Mouse (Mus musculus) embryonic facial prominence, embryonic 14.5 days (tissue): Measurements from ENCODE around the gene Tprg. TPM values are rescaled to one million over a fixed set of nuclear protein-coding genes. Genes with fewer than 3 reads are reported as not detected.

Experiments
- ATAC-seq: fragments of 200-750 bp; cut with Nextera tagmentation; 2 replicates; pipeline ENCODE4 v1.8.0; 2017; ENCODE audit warnings: low read depth, moderate number of reproducible peaks, moderate TSS enrichment
- DNase-seq: peaks from one replicate; pipeline ENCODE4 v3.0.0-alpha.2; 2015; ENCODE audit warnings: low spot score
- H3K27ac ChIP-seq: fragments of 300-500 bp; sonication (generic); replicated peaks from 2 replicates; pipeline ENCODE4 v1.5.1; 2014; ENCODE audit warnings: low read depth, mild to moderate bottlenecking, low read length, moderate library complexity
- H3K27me3 ChIP-seq: fragments of 300-500 bp; sonication (generic); replicated peaks from 2 replicates; pipeline ENCODE4 v1.6.1; 2014; ENCODE audit warnings: low read length; ENCODE audit not compliant: control insufficient read depth, insufficient read depth
- H3K36me3 ChIP-seq: fragments of 300-500 bp; sonication (generic); 2 replicates; pipeline ENCODE4 v1.6.1; 2014; ENCODE audit warnings: low read length, mixed read lengths; ENCODE audit not compliant: control insufficient read depth, insufficient read depth
- H3K4me1 ChIP-seq: fragments of 300-500 bp; sonication (generic); 2 replicates; pipeline ENCODE4 v1.6.1; 2014; ENCODE audit warnings: antibody characterized with exemption, low read length; ENCODE audit not compliant: control insufficient read depth, insufficient read depth
- H3K4me2 ChIP-seq: fragments of 300-500 bp; sonication (generic); 2 replicates; pipeline ENCODE4 v1.6.1; 2014; ENCODE audit warnings: low read depth, mild to moderate bottlenecking, low read length, moderate library complexity, mixed read lengths
- H3K4me3 ChIP-seq: fragments of 300-500 bp; sonication (generic); 2 replicates; pipeline ENCODE4 v1.5.1; 2014; ENCODE audit warnings: low read depth, mild to moderate bottlenecking, low read length
- H3K9ac ChIP-seq: fragments of 300-500 bp; sonication (generic); 2 replicates; pipeline ENCODE4 v1.6.1; 2014; ENCODE audit warnings: low read depth, mild to moderate bottlenecking, low read length, moderate library complexity, mixed read lengths
- H3K9me3 ChIP-seq: fragments of 300-500 bp; sonication (generic); 2 replicates; pipeline ENCODE4 v1.6.1; 2016; ENCODE audit warnings: low read length; ENCODE audit not compliant: control insufficient read depth
- WGBS: fragments of 180-500 bp; shearing (Covaris S2); extraction: QIAGEN DNeasy Blood & Tissue Kit; methylation state at CpG from one replicate; pipeline ENCODE4 v1.1.7; 2014; 5-methylcytosine and 5-hydroxymethylcytosine counted together
- polyA plus RNA-seq: library from polyadenylated mRNA; unstranded; fragments of >200 nt; fragmentation: Nextera tagmentation; extraction: Ambion mirVana; gene quantifications from 2 replicates; pipeline ENCODE4 v1.2.1, GENCODE M21; 2014

Gene Tprg
- polyA plus RNA-seq, 1 experiment from 2014 or later, result 3.5 TPM

DNA sequence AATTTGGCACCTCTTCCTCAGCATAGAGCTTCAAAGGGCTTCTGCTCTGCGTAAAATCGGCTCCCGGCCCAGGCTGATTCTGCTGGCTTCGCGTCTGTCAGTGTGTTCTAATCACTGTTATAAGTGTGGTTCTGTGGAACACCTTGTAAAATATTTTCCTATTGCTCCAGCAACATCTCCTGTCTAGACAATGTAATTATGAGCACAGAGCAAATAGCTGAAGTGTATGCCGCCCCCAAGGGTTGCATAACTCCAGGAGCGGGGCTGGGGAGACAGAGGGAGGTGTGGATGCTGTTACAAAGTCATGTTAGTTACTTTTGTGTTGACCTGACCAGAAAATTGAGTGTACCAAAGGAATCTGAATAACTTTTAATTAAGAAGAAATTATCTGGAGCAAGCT, 81.2 kb downstream of the Tprg start:
- H3K4me3 ChIP-seq, result no peak overlapping the region
- H3K9me3 ChIP-seq, result no peaks in the 10 kb centered on the region
- whole genome bisulfite sequencing, result 65% methylated on average over 7 of the region's 7 CpGs
- peak; percentile 30; the same call in 1 of the 2 replicates for ATAC-seq
- H3K27ac ChIP-seq, result no peak overlapping the region
- H3K9ac ChIP-seq, result no peak overlapping the region
- H3K4me2 ChIP-seq, result no peak overlapping the region
- no peaks in the 10 kb centered on the region; the same call in 1 of the 2 replicates for H3K4me1 ChIP-seq
- H3K27me3 ChIP-seq, result no peaks in the 10 kb centered on the region
- no peaks in the 10 kb centered on the region for H3K36me3 ChIP-seq
- DNase-seq, result no peak

GRCm38 (mm10) chr16:25369984-25370412, 83.4 kb downstream of the Tprg start:
- 68% methylated on average over 5 of the region's 5 CpGs for WGBS
- H3K27ac ChIP-seq, result no peak overlapping the region
- H3K9ac ChIP-seq, result no peak overlapping the region
- no peak for ATAC-seq
- H3K9me3 ChIP-seq, result no peaks in the 10 kb centered on the region
- no peaks in the 10 kb centered on the region; the same call in 1 of the 2 replicates for H3K4me1 ChIP-seq
- no peaks in the 10 kb centered on the region for H3K27me3 ChIP-seq
- no peak for DNase-seq
- H3K4me2 ChIP-seq, result no peak overlapping the region
- no peaks in the 10 kb centered on the region for H3K36me3 ChIP-seq
- H3K4me3 ChIP-seq, result no peak overlapping the region

DNA sequence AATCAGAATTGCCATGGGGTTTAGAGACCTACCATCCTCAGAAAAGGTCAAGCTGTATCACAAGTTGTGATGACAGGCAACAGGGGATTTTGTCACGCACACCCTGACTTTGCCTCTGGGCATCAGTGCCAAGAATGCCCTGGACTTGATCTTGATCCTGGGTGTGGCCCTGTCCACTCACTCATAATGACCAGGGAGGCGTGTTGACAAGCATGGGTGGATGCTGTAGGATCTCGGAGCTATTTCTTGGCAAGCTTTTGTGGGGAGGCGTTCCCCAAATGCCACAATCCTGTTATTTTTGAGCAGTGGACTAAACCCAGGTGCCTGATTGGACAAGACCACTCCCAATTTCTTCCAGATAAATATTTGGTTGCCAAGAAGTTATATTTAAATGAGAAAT, 87.5 kb downstream of the Tprg start:
- no peak overlapping the region for H3K27ac ChIP-seq
- no peaks in the 10 kb centered on the region for H3K36me3 ChIP-seq
- no peak overlapping the region for H3K4me2 ChIP-seq
- ATAC-seq (no peak), DNase-seq (no peak)
- no peak overlapping the region for H3K9ac ChIP-seq
- 82% methylated on average over 4 of the region's 4 CpGs for WGBS
- H3K9me3 ChIP-seq, result no peaks in the 10 kb centered on the region
- H3K27me3 ChIP-seq, result no peaks in the 10 kb centered on the region
- no peak overlapping the region for H3K4me3 ChIP-seq
- H3K4me1 ChIP-seq, result no peaks in the 10 kb centered on the region

GRCm38 (mm10) chr16:25374775-25375174, 88.2 kb downstream of the Tprg start:
- no peaks in the 10 kb centered on the region for H3K36me3 ChIP-seq
- H3K9me3 ChIP-seq, result no peaks in the 10 kb centered on the region
- 0 out of 2 replicates have a peak, but pooled peaks have one; percentile 30 for ATAC-seq
- H3K4me1 ChIP-seq, result no peaks in the 10 kb centered on the region
- 52% methylated on average over 5 of the region's 5 CpGs for WGBS
- H3K9ac ChIP-seq, result no peak overlapping the region
- H3K4me2 ChIP-seq, result no peak overlapping the region
- DNase-seq, result peak; percentile 64
- H3K27ac ChIP-seq, result no peak overlapping the region
- no peak overlapping the region for H3K4me3 ChIP-seq
- no peaks in the 10 kb centered on the region for H3K27me3 ChIP-seq

DNA sequence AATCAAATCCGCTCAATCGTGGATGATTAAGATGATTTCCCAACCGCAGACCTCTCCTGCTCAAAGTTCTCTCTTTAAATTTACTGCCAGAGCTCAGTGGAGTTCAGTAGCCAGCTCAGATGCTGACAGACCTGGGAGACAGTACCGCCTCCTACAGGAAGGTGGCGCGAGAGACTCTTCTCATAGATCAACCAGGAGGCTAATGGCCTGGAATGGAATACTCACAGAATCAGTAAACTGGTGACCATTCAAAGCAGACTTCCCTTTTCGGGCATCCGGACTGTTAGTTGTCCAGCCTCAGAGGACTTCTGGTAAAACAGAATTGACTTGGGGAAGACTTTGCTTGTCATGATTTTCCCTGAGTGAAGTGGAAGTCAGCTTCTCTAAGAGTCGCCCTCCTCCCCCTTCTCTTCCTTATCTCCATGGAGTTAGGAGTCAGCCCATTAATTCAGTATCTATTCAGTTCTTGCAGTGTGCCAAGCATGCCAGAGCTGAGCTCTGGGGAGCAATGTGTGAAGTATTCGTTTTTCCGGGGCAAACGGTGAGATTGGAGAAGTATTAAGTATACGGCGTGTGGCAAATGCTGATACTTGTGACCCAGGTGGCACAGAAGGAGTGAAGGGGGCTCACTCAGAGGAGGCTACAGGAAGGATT, 90.2 kb downstream of the Tprg start:
- Histone ChIP-seq H3K36me3 (no peaks in the 10 kb centered on the region), H3K27me3 (no peaks in the 10 kb centered on the region), H3K9me3 (no peaks in the 10 kb centered on the region), H3K9ac (no peak overlapping the region), H3K4me3 (no peak overlapping the region), H3K4me2 (no peak overlapping the region), H3K27ac (no peak overlapping the region), H3K4me1 (no peaks in the 10 kb centered on the region)
- peak; percentile 84 for DNase-seq
- WGBS, result 42% methylated on average over 14 of the region's 14 CpGs
- peak; percentile 83 for ATAC-seq

DNA sequence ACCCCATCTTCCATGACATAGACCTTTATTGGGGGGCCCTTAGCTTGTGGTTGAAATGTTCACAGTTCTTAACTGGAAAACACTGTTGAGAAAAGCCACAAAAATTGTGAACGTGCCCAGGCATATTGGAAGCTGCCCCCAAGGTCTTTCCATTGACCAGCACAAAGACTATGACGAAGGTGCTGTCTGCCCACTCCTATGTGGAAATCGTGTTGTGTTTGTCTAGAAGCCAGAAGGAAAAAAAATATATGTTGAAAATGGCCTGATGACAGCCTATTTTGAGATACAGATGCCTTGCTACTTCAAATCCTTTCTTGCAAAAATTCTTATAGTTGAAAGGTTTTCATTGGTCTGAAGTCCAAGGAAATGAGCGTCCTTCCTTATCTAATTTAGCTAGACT, 91.1 kb downstream of the Tprg start:
- no peak overlapping the region for H3K9ac ChIP-seq
- WGBS, result 72% methylated on average over 4 of the region's 4 CpGs

DNA sequence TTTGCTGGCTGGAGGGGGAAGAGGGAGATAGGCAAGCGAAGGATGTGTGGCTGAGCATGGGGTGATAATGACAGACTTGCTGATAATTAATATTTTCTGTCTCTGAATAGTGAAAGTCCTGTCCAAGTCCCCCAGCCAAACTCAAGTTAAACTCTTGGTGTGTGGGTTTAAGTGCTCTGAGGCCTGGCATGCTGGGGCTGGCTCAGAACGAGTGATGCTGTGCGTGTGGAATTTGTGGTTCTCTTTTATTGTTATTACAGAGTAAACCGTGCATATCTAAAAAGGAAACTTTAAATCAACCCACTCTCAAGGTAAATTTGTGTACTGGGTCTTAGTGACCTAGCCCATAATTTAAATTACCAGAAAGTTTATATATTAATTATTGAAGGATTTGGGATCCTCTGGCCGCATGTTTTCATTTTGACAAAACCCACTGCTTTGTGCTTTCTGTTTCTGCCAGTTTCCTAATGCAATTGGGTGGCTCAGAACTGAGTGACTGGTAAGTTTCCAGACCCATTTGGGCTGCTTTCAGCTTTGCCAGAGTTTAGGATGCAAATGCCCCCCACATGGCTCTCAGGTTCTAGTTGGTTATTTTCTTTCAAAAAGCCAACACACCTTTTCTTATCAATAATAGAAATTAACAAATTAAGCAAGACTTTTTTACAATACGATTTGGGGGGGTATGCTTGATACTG, 99.0 kb downstream of the Tprg start:
- Histone ChIP-seq H3K27ac (peak overlapping the region; percentile 7; the same call in 1 of the 2 replicates), H3K4me1 (peaks cover 14% of the 10 kb centered on the region; the same call in 1 of the 2 replicates), H3K27me3 (no peaks in the 10 kb centered on the region), H3K9me3 (no peaks in the 10 kb centered on the region), H3K36me3 (no peaks in the 10 kb centered on the region), H3K4me2 (no peak overlapping the region), H3K4me3 (no peak overlapping the region), H3K9ac (no peak overlapping the region)
- DNase-seq (peak; percentile 70), ATAC-seq (peak; percentile 75)
- WGBS, result 52% methylated on average over 6 of the region's 6 CpGs

More for the DNA sequence above, 91.1 kb downstream of the Tprg start:
- Histone ChIP-seq H3K9me3 (no peaks in the 10 kb centered on the region), H3K27me3 (no peaks in the 10 kb centered on the region), H3K36me3 (no peaks in the 10 kb centered on the region), H3K4me3 (no peak overlapping the region), H3K4me2 (no peak overlapping the region), H3K27ac (no peak overlapping the region), H3K4me1 (no peaks in the 10 kb centered on the region)
- no peak for DNase-seq
- ATAC-seq, result no peak

DNA sequence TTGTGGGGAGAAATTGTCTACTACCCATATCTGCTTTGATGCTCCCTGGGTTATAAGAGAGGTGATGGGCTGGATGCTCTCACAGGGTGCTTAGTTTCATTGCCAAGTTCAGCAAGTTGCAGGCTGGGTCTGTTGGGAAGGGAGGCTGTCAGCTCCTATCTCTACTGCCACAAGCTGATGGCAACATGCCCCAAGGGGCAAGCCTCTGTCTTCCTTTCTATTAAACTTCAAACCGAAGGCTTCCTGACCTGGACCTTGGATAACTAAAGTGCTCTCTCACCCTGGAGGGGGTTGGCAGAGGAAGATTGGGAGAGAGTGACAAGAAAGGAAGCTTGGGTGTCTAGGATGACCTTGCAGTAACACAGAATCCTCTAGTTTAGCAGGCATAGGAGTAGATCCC, 108.1 kb downstream of the Tprg start:
- H3K27ac ChIP-seq, result no peak overlapping the region
- H3K4me1 ChIP-seq, result peaks cover 2% of the 10 kb centered on the region; the same call in 1 of the 2 replicates
- WGBS, result 50% methylated on average over 1 of the region's 1 CpGs
- DNase-seq, result no peak
- no peaks in the 10 kb centered on the region for H3K9me3 ChIP-seq
- H3K36me3 ChIP-seq, result no peaks in the 10 kb centered on the region
- H3K4me2 ChIP-seq, result no peak overlapping the region
- no peak for ATAC-seq
- no peaks in the 10 kb centered on the region for H3K27me3 ChIP-seq
- H3K4me3 ChIP-seq, result no peak overlapping the region
- no peak overlapping the region for H3K9ac ChIP-seq
